Mouse (Mus musculus) embryo, embryonic 11.5 days (tissue): ENCODE data around the gene Mctp2.

Experiments used
- DNase-seq: peaks from one replicate; pipeline ENCODE4 v3.0.0-alpha.2; 2012; ENCODE audit warnings: low read depth, low spot score

Mctp2 gene

GRCm38 (mm10) chr7:72181651-72182050, 124.8 kb downstream of the Mctp2 start:
- DNase-seq, result no peak

- no peak for DNase-seq
These were observed 137.1 kb downstream of the Mctp2 start for GRCm38 (mm10) chr7:72169320-72169719.

GRCm38 (mm10) chr7:72165726-72166701, 140.4 kb downstream of the Mctp2 start:
- DNase-seq, result no peak

DNA sequence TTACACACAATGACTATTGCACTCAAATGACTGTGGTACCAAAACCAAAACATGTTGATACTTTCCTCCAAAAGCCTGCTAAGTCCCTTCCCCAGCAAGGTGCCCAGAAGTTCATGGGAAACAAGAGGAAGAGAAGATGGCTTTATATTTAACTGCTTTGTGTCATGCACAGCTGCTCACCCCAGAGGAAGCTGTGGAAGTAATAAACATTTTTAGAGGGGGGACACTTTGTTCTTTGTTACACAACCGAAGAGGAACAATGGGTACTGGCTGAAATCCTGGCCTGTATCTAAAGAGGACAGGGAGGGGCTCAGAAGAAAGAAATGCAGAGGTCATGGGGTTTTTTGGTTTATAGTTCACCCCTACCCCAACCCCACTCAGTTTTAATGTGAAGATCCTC, 144.2 kb downstream of the Mctp2 start:
- no peak for DNase-seq

DNA sequence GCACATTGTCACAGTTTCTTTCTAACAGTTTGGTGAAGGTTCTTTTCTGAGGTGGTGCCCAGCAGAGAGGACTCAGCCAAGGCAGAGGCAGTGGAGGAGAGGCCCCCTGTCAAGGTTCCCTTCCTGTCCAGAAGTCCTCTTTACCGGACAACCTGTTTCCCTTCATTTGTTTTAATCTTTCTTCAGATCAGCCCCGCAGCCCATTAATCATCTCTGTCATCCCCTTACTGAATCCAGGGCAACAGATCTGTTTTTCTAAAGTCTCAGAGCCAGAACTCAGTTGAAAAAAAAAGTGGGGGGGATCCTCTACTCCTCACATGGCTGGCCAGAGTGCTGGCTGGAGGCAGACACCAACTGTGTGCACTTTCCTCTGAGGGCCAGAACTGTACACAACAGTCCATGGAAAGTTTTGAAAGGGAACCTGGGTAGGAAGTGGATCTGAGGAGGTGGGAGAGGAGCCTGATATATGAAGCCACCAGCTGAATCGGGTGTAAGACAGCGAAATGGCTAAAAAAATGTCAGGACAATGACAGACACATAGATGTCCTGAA, 146.8 kb downstream of the Mctp2 start:
- DNase-seq, result no peak

DNA sequence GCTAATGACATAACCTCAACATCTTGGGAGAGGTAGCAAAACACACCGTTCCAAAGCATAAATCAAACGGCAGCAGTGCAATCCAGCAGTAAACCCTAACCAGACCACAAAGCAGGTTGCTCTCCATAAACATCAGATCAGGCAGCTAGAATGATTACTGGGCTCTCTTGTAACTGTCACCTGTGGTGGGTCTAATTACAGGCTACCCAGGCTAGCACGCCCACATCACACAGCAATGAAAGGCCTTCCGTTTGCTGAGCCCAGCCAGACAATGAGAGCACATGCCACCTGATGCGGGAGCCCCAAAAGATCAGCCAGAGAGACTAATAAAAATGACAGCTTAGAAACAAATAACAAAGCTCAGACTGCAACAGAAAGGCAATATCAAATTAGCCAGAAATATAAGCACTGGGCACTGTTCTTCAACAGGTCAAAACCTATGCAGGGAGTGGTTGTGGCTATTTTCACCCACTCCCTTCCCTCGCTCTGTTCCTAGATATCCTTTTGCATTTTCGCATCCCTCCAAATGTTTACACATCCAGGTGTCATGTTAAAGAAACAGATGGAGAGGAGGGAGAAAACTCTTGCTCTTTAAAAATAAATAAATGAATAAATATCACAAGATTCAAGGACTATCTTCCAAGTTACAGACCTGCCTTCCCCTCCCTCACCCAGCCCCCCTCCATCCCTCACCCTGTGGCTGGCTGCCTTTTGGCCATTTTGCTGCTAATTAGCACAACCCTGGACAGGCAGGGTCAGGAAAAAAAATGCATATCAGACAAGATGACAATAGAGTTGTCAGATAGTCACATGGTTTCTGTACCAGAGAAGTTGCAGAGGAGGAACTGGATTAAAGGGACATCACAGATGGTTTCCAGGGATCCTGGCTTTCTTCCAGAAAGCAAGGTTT, 155.4 kb downstream of the Mctp2 start:
- peak; percentile 8 for DNase-seq

DNA sequence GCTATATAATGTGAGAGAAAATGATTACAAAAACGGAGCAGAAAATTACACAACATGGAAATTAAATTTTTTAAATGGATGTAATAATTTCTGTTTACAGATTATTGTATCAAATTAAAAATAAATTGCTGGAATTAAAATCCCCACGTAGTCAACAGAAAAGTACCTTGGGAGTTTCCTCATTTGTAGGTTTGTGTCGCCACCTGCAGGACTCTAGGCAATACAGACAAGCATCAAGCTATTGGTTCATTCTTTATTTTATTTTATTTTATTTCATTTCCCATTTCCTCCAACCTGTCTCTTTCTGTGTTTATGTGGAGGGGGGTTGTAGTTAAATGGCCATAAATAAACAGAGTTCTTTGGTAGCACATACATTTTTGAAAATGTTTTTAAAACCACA, 157.3 kb downstream of the Mctp2 start:
- peak; percentile 36 for DNase-seq

- DNase-seq, result no peak
These were observed 159.6 kb downstream of the Mctp2 start for GRCm38 (mm10) chr7:72146849-72147248.

DNA sequence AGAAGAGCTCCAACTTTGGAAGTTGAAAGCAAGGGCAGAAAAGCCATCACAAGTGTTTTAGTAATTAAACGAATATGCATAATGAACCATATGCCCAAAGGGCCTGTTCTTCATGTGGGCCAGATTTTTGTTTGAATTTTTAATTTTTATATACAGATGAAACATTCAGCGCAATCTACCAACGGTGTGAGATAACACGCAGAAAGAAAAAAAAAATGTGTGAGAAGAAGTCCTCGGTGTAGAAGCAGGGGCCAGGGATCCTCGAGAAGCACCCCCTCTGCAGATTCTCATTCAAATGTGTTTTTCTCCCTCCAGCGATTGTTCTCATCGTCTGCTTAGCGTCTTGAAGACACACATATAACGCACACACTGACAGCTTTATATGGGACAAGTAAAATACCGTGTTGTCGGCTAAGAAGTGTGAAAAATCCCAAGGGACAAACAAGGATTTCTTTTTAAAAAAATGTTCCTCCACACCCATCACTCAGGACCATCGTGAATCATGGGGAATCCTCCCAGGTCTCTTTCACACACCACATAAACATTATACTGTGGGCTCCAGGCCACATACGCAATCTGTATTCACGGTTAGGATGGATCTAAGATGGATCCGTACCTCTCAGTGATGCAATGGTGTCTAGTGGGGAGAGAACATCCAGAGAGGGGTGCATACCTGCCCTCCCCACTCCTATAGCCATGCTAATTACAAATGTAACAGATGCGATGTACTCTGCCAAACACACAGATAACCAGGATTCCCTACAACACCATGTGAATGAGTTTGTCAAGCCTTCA, 160.5 kb downstream of the Mctp2 start:
- DNase-seq, result no peak

GRCm38 (mm10) chr7:72138701-72139100, 167.7 kb downstream of the Mctp2 start:
- no peak for DNase-seq

DNA sequence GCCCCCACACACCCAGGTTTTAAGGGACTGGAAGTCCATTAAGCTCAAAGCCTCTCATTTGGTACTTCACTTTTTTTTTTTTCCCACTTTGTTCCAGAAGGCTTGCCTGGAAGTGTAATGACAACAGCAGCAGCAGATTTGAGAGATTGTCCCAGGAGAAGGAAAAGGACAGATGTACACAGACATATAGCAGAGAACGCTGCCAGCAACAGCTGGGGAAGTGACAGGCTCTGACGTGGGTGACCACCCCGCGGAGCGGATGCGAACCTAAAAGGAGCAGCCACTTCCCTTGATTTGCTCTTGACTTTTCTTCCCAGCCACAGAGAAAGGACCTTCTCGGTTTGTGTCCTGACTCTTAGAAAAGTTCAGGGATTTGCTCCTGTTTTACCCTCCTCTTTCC, 185.4 kb downstream of the Mctp2 start:
- DNase-seq, result no peak

- no peak for DNase-seq
These were observed 186.7 kb downstream of the Mctp2 start for GRCm38 (mm10) chr7:72119713-72120112.

GRCm38 (mm10) chr7:72117376-72118077, 188.9 kb downstream of the Mctp2 start:
- DNase-seq, result no peak

- DNase-seq, result no peak
These were observed 191.3 kb downstream of the Mctp2 start for GRCm38 (mm10) chr7:72115073-72115472.

DNA sequence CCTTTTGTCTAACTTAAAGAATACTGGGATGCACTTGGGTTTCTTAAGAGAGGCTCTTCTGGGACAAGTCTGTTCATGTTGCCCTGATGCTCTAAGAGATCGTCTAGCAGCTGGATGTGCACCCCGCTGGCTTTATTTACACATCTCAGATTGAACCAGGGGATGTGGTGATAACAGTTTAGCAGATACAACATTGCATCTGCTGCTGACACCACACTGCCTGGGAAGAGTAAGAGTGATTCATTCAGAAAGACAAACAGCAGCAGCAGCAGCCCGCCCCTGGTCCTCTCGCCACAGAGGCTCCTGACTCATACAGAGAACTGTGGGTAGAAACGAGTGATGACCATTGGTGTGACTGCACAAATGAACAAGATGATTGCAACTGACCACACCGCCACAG, 195.8 kb downstream of the Mctp2 start:
- no peak for DNase-seq

DNA sequence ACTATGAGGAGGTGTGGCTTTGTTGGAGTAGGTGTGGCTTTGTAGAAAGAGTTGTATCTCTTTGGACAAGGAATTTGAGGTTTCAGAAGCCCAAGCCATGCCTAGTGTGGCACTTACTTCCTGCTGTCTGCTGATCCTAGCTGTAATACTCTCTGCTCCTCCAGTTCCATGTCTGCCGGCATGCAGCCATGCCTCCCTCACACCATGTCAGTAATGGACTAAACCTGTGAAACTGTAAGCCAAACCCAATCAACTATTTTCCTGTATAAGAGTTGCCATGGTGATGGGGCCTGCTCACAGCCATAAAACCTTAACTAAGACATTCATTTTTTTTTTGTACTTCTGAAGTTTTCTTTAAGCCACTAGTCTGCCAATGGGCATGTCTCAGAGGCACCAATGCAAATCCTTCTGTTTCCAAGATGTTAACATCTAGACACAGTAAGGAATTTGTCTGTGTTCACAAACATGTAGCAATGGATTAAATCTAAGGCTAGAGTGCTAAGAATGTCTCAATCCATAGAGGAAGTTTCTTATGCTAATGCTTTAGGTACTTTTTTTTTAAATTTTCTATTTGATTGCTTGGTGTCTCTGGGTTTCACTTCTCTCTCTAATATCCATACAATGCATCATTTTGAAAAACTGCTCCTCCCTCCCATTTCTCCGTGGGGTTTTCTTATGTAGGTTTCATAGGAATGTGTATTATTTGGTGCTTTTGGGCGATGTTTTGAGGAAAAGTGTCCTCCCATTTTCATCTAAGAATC, 197.6 kb downstream of the Mctp2 start:
- no peak for DNase-seq

DNA sequence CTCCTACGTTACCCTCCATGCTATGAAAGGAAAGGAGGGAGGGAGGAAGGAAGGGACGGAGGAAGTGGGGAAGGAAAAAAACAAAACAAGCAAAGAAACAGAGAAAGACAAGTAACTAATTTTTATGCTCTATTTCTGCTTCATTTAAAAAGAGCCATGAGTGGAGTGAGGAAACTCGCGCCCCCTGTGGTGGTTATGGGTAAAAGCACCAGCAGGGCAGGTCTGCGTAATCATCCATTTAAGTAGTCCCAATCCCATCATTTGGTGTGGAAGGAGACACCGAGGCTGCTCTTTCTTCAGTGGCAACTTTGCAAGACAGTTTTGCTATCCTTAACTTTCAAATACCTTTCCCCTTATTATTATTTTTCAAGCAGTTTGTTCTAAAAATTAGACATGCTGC, 202.2 kb downstream of the Mctp2 start:
- DNase-seq, result no peak

DNA sequence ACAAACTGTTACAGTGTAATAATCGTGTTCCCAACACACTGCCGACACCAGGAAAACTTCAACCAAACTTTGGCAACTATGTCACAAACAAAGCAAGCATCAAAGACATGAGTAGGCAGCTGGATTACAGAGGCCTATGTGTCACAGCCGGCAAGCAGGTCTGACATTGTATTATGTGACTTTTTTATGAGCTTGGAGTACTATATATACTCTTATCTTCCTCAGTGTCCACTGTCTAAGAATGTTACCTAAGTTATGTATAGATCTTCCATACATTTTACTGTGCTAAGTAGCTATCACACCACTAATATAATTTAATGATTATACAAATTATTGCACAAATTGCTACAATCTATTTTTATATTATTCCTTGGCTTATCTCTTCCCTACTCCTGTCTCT, 202.8 kb downstream of the Mctp2 start:
- DNase-seq, result no peak

DNA sequence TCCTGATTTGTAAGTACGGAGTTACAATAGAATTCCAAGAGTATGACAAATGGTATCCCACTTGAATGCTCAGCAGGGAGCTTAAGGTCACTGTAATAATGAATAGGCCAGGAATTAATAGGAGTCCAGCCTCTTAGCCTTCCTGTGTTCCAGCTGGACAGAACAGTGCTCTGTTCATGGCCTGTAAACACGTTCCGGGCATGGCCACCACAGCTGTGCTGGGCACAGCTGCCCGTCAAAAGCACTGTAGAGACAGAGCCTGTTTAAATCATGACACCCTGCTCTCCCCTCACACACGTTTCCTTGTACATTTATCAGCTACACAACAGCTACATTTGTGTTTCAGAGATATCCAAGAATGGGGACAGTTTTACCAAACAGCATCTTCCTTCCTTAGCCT, 205.7 kb downstream of the Mctp2 start:
- no peak for DNase-seq

GRCm38 (mm10) chr7:72098603-72099002, 207.8 kb downstream of the Mctp2 start:
- DNase-seq, result no peak
